Mouse (Mus musculus) embryonic facial prominence, embryonic 13.5 days (tissue): ENCODE data around the gene Stk33. TPM values are rescaled to one million over a fixed set of nuclear protein-coding genes. Genes with fewer than 3 reads are reported as not detected.
A peak's percentile ranks its signal among the peaks of the same experiment; 100 is the strongest.

Source experiments
- ATAC-seq: fragments of 200-750 bp; cut with Nextera tagmentation; 2 replicates; pipeline ENCODE4 v1.8.0; 2017; ENCODE audit warnings: low read depth; ENCODE audit not compliant: insufficient number of reproducible peaks, insufficient read depth, low FRiP score, low TSS enrichment
- H3K27ac ChIP-seq: fragments of 300-500 bp; sonication (generic); 2 replicates; pipeline ENCODE4 v1.5.1; 2015; ENCODE audit warnings: moderate library complexity, mild to moderate bottlenecking, inconsistent platforms
- H3K27me3 ChIP-seq: fragments of 300-500 bp; sonication (generic); 2 replicates; pipeline ENCODE4 v1.6.1; 2015; ENCODE audit warnings: mild to moderate bottlenecking, inconsistent platforms
- H3K36me3 ChIP-seq: fragments of 300-500 bp; sonication (generic); 2 replicates; pipeline ENCODE4 v1.6.1; 2015; ENCODE audit warnings: mild to moderate bottlenecking, inconsistent platforms
- H3K4me1 ChIP-seq: fragments of 300-500 bp; sonication (generic); 2 replicates; pipeline ENCODE4 v1.6.1; 2015; ENCODE audit warnings: inconsistent platforms
- H3K4me2 ChIP-seq: fragments of 300-500 bp; sonication (generic); 2 replicates; pipeline ENCODE4 v1.6.1; 2015; ENCODE audit warnings: moderate library complexity, mild to moderate bottlenecking, inconsistent platforms
- H3K4me3 ChIP-seq: fragments of 300-500 bp; sonication (generic); 2 replicates; pipeline ENCODE4 v1.5.1; 2015; ENCODE audit warnings: mild to moderate bottlenecking, inconsistent platforms
- H3K9ac ChIP-seq: fragments of 300-500 bp; sonication (generic); 2 replicates; pipeline ENCODE4 v1.6.1; 2015; ENCODE audit warnings: mild to moderate bottlenecking, inconsistent platforms
- H3K9me3 ChIP-seq: fragments of 300-500 bp; sonication (generic); 2 replicates; pipeline ENCODE4 v1.6.1; 2016; ENCODE audit warnings: inconsistent platforms
- WGBS: fragments of 180-500 bp; shearing (Covaris S2); methylation state at CpG from one replicate; pipeline ENCODE4 v1.1.7; 2015; ENCODE audit warnings: mixed read lengths; 5-methylcytosine and 5-hydroxymethylcytosine counted together
- polyA plus RNA-seq: library from polyadenylated mRNA; unstranded; fragments of >200 nt; fragmentation: Nextera tagmentation; extraction: Ambion mirVana; gene quantifications from 2 replicates; pipeline ENCODE4 v1.2.1, GENCODE M21; 2015

Gene Stk33
- polyA plus RNA-seq, 1 experiment from 2014 or later, result 2.0 TPM

- Histone ChIP-seq H3K27ac (peak overlapping the region; percentile 39; the same call in 1 of the 2 replicates), H3K4me2 (no peak overlapping the region), H3K4me3 (no peak overlapping the region), H3K4me1 (peaks cover 23% of the 10 kb centered on the region), H3K36me3 (no peaks in the 10 kb centered on the region), H3K9me3 (no peaks in the 10 kb centered on the region), H3K9ac (no peak overlapping the region), H3K27me3 (no peaks in the 10 kb centered on the region)
- WGBS, result 83% methylated on average over 4 of the region's 4 CpGs
- no peak for ATAC-seq
Observed at GRCm38 (mm10) chr7:109275901-109276300, 163.0 kb downstream of the Stk33 start.

DNA sequence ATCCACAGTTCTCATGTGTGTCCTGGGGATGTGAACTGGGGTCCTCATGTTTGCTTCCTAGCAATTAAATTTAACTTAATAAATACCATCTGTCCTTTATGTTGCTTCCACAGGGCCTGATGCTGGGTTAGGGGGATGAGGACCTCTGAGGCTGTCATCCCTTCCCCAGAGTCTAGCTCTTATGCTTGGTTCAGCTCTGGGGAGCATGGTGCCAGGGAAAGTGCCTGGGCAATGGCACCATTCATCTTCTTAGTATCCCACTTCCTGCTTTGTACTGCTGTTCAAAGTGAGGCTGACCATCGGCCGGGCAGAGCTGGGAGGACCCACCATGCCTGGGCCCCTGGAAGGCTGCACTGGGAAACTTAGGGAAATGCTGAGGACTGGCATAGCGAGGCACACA is 163.7 kb downstream of the Stk33 start:
- Histone ChIP-seq H3K36me3 (no peaks in the 10 kb centered on the region), H3K9ac (no peak overlapping the region), H3K4me1 (peaks cover 23% of the 10 kb centered on the region), H3K9me3 (no peaks in the 10 kb centered on the region), H3K4me3 (no peak overlapping the region), H3K27me3 (no peaks in the 10 kb centered on the region), H3K4me2 (no peak overlapping the region), H3K27ac (peak overlapping the region; percentile 7; the same call in 1 of the 2 replicates)
- no peak for ATAC-seq
- 61% methylated on average over 3 of the region's 3 CpGs for WGBS

- Histone ChIP-seq H3K4me3 (no peak overlapping the region), H3K27me3 (no peaks in the 10 kb centered on the region), H3K9ac (no peak overlapping the region), H3K4me1 (peaks cover 23% of the 10 kb centered on the region), H3K27ac (no peak overlapping the region), H3K4me2 (no peak overlapping the region), H3K9me3 (no peaks in the 10 kb centered on the region), H3K36me3 (no peaks in the 10 kb centered on the region)
- ATAC-seq, result no peak
- 51% methylated on average over 3 of the region's 3 CpGs for WGBS
Observed at GRCm38 (mm10) chr7:109274289-109274688, 164.6 kb downstream of the Stk33 start.

DNA sequence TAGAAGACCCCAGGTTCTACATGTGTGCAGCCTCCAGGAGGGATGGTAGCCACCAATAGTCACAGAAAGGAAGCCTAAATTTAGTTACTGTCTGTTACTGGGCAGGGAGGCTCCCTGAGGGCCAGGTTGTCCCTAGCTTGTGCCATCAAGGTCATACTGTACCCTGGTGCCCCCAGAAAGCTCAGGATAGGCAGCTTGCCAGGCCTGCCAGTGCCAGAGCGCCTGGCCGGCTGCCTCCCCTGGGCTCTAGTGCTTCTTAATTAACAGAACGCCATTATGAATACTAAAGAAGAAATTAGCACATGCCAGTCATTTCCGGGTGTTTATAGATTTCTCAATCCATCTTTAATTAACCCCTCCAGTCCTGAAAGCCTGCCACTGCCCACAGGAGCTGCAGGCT is 169.8 kb downstream of the Stk33 start:
- WGBS, result 80% methylated on average over 4 of the region's 4 CpGs

GRCm38 (mm10) chr7:109267370-109267769 is 171.5 kb downstream of the Stk33 start:
- H3K9ac ChIP-seq, result no peak overlapping the region
- ATAC-seq, result no peak
- no peak overlapping the region for H3K27ac ChIP-seq
- 55% methylated on average over 4 of the region's 4 CpGs for WGBS
- H3K4me2 ChIP-seq, result no peak overlapping the region
- H3K27me3 ChIP-seq, result no peaks in the 10 kb centered on the region
- H3K4me1 ChIP-seq, result no peaks in the 10 kb centered on the region
- H3K36me3 ChIP-seq, result no peaks in the 10 kb centered on the region
- no peaks in the 10 kb centered on the region for H3K9me3 ChIP-seq
- no peak overlapping the region for H3K4me3 ChIP-seq

More for the DNA sequence above, 169.8 kb downstream of the Stk33 start:
- H3K27me3 ChIP-seq, result no peaks in the 10 kb centered on the region
- no peak overlapping the region for H3K4me2 ChIP-seq
- H3K4me3 ChIP-seq, result no peak overlapping the region
- no peak for ATAC-seq
- H3K9ac ChIP-seq, result no peak overlapping the region
- H3K27ac ChIP-seq, result no peak overlapping the region
- H3K4me1 ChIP-seq, result no peaks in the 10 kb centered on the region
- H3K9me3 ChIP-seq, result no peaks in the 10 kb centered on the region
- no peaks in the 10 kb centered on the region for H3K36me3 ChIP-seq

DNA sequence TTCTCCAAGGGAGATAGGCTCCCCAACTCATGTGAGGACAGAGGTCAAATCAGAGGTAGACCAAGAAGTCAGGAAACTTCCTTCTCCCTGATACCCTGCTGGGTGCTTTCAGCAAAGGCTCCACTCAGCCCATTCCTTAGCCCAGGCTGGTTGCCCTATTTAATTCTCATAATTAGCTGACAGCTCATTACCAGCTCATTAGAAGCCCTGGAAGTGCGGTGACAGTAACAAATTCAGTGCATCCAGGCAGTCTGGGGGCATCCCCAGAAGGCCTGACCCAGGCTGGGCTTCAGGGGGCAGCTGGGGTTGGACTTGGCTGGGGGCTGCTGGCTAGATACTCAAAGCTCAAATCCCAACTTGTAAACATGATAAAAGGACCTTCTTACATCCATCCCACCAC is 172.7 kb downstream of the Stk33 start:
- ATAC-seq, result no peak
- H3K9ac ChIP-seq, result no peak overlapping the region
- H3K4me3 ChIP-seq, result no peak overlapping the region
- H3K36me3 ChIP-seq, result no peaks in the 10 kb centered on the region
- no peaks in the 10 kb centered on the region for H3K4me1 ChIP-seq
- no peaks in the 10 kb centered on the region for H3K27me3 ChIP-seq
- no peak overlapping the region for H3K27ac ChIP-seq
- H3K9me3 ChIP-seq, result no peaks in the 10 kb centered on the region
- WGBS, result 67% methylated on average over 1 of the region's 1 CpGs
- H3K4me2 ChIP-seq, result no peak overlapping the region

GRCm38 (mm10) chr7:109265606-109266005 is 173.3 kb downstream of the Stk33 start:
- 82% methylated on average over 5 of the region's 5 CpGs for WGBS
- Histone ChIP-seq H3K9me3 (no peaks in the 10 kb centered on the region), H3K27ac (no peak overlapping the region), H3K4me2 (no peak overlapping the region), H3K4me3 (no peak overlapping the region), H3K9ac (no peak overlapping the region), H3K4me1 (no peaks in the 10 kb centered on the region), H3K27me3 (no peaks in the 10 kb centered on the region), H3K36me3 (no peaks in the 10 kb centered on the region)
- ATAC-seq, result no peak

DNA sequence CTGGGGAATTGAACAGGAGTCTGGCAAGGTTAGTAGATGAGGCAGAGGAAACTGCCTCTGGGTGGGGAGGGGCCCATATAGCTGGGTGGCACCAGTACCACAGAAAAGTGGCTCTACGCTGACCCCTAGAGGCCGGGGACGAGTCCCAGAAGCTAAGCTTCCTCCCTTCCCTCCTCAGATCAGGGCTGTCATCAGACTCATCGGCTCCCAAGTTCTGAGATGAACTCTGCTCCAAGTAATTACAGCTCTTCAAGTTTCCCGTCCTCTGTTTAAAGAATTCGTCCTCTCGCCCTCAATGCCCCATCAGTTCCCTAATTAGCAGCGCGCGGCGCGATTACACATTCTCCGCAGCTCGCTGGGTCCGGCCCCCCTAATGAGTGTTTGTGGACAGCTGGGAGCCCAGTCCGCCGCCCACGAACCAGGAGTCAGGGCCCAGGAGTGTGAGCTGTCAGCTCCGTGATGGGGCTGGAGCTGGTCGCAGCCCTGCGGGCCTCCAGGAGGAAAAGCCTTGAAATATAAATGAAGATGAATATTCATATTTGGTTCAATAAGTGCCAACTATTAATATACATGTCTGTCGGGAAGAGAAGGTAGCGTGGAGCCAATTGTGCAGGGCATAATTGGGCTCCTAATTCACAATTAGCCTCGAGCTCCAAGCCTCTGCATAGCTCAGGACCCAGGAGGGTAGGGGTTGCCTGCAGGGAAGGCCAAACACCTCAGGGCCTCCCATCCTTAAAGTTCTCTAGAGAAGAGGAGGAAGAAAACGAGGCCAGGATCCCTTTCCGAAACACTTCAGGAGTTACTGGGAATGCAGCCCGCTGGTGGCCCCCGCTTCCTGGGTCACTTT is 183.2 kb downstream of the Stk33 start:
- Histone ChIP-seq H3K4me3 (peak overlapping the region; percentile 14; the same call in 1 of the 2 replicates), H3K27me3 (0 out of 2 replicates have a peak, but pooled peaks cover 9% of the 10 kb centered on the region), H3K4me1 (no peaks in the 10 kb centered on the region), H3K9ac (0 out of 2 replicates have a peak overlapping the region, but pooled peaks have one; percentile 51), H3K36me3 (no peaks in the 10 kb centered on the region), H3K27ac (no peak overlapping the region), H3K9me3 (no peaks in the 10 kb centered on the region), H3K4me2 (peak overlapping the region; percentile 50)
- WGBS, result 18% methylated on average over 28 of the region's 28 CpGs
- no peak for ATAC-seq

- Histone ChIP-seq H3K9me3 (no peaks in the 10 kb centered on the region), H3K4me3 (no peak overlapping the region), H3K4me1 (no peaks in the 10 kb centered on the region), H3K27me3 (0 out of 2 replicates have a peak, but pooled peaks cover 7% of the 10 kb centered on the region), H3K4me2 (no peak overlapping the region), H3K9ac (no peak overlapping the region), H3K36me3 (no peaks in the 10 kb centered on the region), H3K27ac (no peak overlapping the region)
- 87% methylated on average over 3 of the region's 3 CpGs for WGBS
- ATAC-seq, result no peak
Observed at GRCm38 (mm10) chr7:109251418-109251817, 187.5 kb downstream of the Stk33 start.

DNA sequence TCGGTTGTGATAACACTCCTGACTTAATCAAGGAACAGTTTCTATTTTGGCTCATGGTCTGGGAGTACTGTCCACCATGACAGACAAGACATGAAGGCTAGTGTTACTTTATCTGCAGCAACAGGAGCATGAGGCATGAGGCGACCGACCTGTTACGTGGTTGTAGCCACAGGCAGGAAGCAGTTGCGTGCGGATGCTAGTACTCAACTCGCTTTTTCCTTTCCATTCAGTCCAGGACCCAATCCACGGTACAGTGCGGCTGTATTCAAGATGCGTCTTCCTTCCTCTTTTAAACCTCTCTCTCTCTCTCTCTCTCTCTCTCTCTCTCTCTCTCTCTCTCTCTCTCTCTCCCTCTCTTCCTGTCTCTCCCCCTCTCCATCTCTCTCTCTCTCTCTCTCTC is 194.1 kb downstream of the Stk33 start:
- no peak for ATAC-seq

GRCm38 (mm10) chr7:109241313-109241712 is 197.6 kb downstream of the Stk33 start:
- Histone ChIP-seq H3K27ac (no peak overlapping the region), H3K36me3 (no peaks in the 10 kb centered on the region), H3K4me3 (no peak overlapping the region), H3K9ac (no peak overlapping the region), H3K27me3 (peaks cover 17% of the 10 kb centered on the region; the same call in 1 of the 2 replicates), H3K9me3 (no peaks in the 10 kb centered on the region), H3K4me2 (peak overlapping the region; percentile 20; the same call in 1 of the 2 replicates), H3K4me1 (no peaks in the 10 kb centered on the region)
- WGBS, result 12% methylated on average over 19 of the region's 19 CpGs
- ATAC-seq, result no peak

More for the DNA sequence above, 194.1 kb downstream of the Stk33 start:
- 95% methylated on average over 10 of the region's 10 CpGs for WGBS
- Histone ChIP-seq H3K9me3 (no peaks in the 10 kb centered on the region), H3K27me3 (peaks cover 17% of the 10 kb centered on the region; the same call in 1 of the 2 replicates), H3K4me1 (no peaks in the 10 kb centered on the region), H3K36me3 (no peaks in the 10 kb centered on the region), H3K4me3 (no peak overlapping the region), H3K4me2 (no peak overlapping the region), H3K9ac (no peak overlapping the region), H3K27ac (no peak overlapping the region)

- Histone ChIP-seq H3K4me2 (no peak overlapping the region), H3K27ac (no peak overlapping the region), H3K4me3 (no peak overlapping the region), H3K36me3 (no peaks in the 10 kb centered on the region), H3K4me1 (0 out of 2 replicates have a peak, but pooled peaks cover 3% of the 10 kb centered on the region), H3K9me3 (no peaks in the 10 kb centered on the region), H3K9ac (no peak overlapping the region), H3K27me3 (peaks cover 17% of the 10 kb centered on the region; the same call in 1 of the 2 replicates)
- ATAC-seq, result no peak
- WGBS, result 48% methylated on average over 1 of the region's 1 CpGs
Observed at GRCm38 (mm10) chr7:109239346-109239745, 199.5 kb downstream of the Stk33 start.
